Mouse (Mus musculus): ENCODE data around the gene Slc4a7. TPM values are rescaled to one million over a fixed set of nuclear protein-coding genes. Genes with fewer than 3 reads are reported as not detected.

Gene Slc4a7
- polyA plus RNA-seq, 1 experiment from 2014 or later = 9.0 TPM

Other genes with a start within 250 kb of the Slc4a7 start
- not detected in 2 replicates for gene Nek10, start 101.1 kb downstream of the Slc4a7 start, polyA plus RNA-seq (2014; fragmentation: Nextera tagmentation; extraction: Ambion mirVana)